Mouse (Mus musculus) embryonic facial prominence, embryonic 11.5 days (tissue): ENCODE data around the gene Ube2j1. TPM values are rescaled to one million over a fixed set of nuclear protein-coding genes. Genes with fewer than 3 reads are reported as not detected.

Experiments used
- ATAC-seq: fragments of 200-750 bp; cut with Nextera tagmentation; replicated peaks from 2 replicates; pipeline ENCODE4 v1.8.0; 2017; ENCODE audit warnings: low read depth; ENCODE audit not compliant: insufficient number of reproducible peaks, low FRiP score, low TSS enrichment
- DNase-seq: peaks from one replicate; pipeline ENCODE4 v3.0.0-alpha.2; 2015; ENCODE audit warnings: low spot score
- H3K27ac ChIP-seq: fragments of 300-500 bp; sonication (generic); replicated peaks from 2 replicates; pipeline ENCODE4 v1.5.1; 2014; ENCODE audit warnings: mild to moderate bottlenecking, low read depth, low read length, control low read depth
- H3K27me3 ChIP-seq: fragments of 300-500 bp; sonication (generic); 2 replicates; pipeline ENCODE4 v1.6.1; 2014; ENCODE audit warnings: mild to moderate bottlenecking, low read length, moderate library complexity, mixed read lengths; ENCODE audit not compliant: control insufficient read depth, insufficient read depth
- H3K36me3 ChIP-seq: fragments of 300-500 bp; sonication (generic); replicated peaks from 2 replicates; pipeline ENCODE4 v1.6.1; 2014; ENCODE audit warnings: low read depth, mild to moderate bottlenecking, low read length, moderate library complexity, mixed read lengths; ENCODE audit not compliant: control insufficient read depth, insufficient read depth
- H3K4me1 ChIP-seq: fragments of 300-500 bp; sonication (generic); 2 replicates; pipeline ENCODE4 v1.6.1; 2014; ENCODE audit warnings: low read length, mixed read lengths; ENCODE audit not compliant: control insufficient read depth, insufficient read depth
- H3K4me2 ChIP-seq: fragments of 300-500 bp; sonication (generic); 2 replicates; pipeline ENCODE4 v1.6.1; 2014; ENCODE audit warnings: low read depth, mild to moderate bottlenecking, control low read depth, low read length, moderate library complexity
- H3K4me3 ChIP-seq: fragments of 300-500 bp; sonication (generic); 2 replicates; pipeline ENCODE4 v1.5.1; 2014; ENCODE audit warnings: low read depth, low read length, control low read depth
- H3K9ac ChIP-seq: fragments of 300-500 bp; sonication (generic); replicated peaks from 2 replicates; pipeline ENCODE4 v1.6.1; 2014; ENCODE audit warnings: mild to moderate bottlenecking, control low read depth, low read length
- H3K9me3 ChIP-seq: fragments of 300-500 bp; sonication (generic); replicated peaks from 2 replicates; pipeline ENCODE4 v1.6.1; 2016; ENCODE audit warnings: mild to moderate bottlenecking, low read length, inconsistent platforms, mixed read lengths; ENCODE audit not compliant: control insufficient read depth
- WGBS: fragments of 180-500 bp; shearing (Covaris S2); extraction: QIAGEN DNeasy Blood & Tissue Kit; methylation state at CpG from one replicate; pipeline ENCODE4 v1.1.7; 2014; 5-methylcytosine and 5-hydroxymethylcytosine counted together
- polyA plus RNA-seq: library from polyadenylated mRNA; unstranded; fragments of >200 nt; fragmentation: Nextera tagmentation; extraction: Ambion mirVana; gene quantifications from 2 replicates; pipeline ENCODE4 v1.2.1, GENCODE M21; 2014

The Ube2j1 gene
- polyA plus RNA-seq, 1 experiment from 2014 or later, result 47.1 TPM

DNA sequence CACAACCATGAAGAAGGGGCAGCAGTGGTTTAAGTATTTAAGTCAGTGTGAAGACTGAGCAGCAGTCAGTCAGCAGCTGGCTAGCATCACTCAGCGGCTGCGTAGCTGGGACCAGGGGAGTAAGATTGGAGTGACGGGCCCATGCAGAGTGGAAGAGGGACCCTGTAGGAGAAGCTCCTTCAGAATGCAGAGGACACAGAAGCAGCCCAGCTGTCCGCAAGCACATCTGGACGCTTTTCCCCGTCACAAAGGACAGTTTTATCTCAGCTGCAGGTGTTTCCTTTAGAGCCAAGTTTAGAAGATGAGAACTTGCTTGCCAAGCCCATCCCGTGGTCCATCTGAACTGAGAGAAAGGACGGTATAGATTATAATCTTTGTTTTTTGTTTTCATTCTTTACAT is 6.8 kb upstream of the Ube2j1 start:
- Histone ChIP-seq H3K4me1 (no peaks in the 10 kb centered on the region), H3K27ac (no peak overlapping the region), H3K9me3 (no peaks in the 10 kb centered on the region), H3K4me2 (no peak overlapping the region), H3K9ac (no peak overlapping the region), H3K27me3 (no peaks in the 10 kb centered on the region), H3K36me3 (no peaks in the 10 kb centered on the region), H3K4me3 (no peak overlapping the region)
- WGBS, result 72% methylated on average over 8 of the region's 8 CpGs
- no peak for DNase-seq
- no peak for ATAC-seq

- DNase-seq, result no peak
These were observed 2.1 kb upstream of the Ube2j1 start for GRCm38 (mm10) chr4:33029104-33029503.

DNA sequence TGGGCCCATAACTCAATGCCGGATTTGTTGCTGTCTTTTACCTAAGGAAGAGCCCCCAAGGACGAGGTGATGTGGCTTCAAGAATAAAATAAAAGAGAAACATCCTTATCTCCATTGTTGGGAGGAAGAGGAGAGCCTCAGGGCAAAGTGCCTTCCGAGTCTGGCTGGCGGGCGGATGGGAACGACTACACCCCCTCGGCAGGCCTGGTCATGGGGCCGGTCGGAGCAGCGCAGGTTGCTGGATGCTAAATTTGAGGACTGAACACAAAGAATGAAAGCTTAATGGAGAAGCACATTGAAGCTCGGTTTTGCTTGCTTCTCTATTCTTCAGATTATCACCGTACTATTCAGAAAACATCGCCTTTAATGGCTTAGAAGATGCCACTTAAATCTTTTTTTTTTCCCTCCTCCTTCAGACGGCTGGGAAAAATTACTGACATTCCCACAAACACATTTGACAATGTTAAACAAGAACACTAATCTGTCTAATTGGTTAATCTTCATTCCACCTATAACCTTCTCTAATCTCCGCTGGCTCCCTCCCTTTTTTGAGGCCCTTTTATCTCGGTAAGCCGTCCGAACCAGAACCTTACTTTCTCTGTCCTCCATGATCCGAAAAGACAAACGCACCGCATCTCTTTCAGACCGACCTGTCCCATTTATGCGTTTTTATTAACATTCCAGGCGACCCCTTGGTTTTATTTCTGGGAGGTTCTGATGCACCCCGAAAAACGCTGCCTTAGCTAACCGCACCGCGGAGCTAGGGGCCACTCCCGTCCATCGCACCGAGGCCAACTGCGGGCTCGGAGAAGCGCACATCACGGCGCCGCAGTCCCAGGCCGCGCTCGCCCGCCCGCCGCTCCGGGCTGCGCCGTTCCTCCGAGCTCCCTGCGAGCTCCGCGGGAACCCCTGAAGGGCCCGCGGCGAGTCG is 687 bp upstream of the Ube2j1 start:
- peak; percentile 57 for ATAC-seq
- peak overlapping the region; percentile 94 for H3K9ac ChIP-seq
- 0 out of 2 replicates have a peak, but pooled peaks cover 3% of the 10 kb centered on the region for H3K9me3 ChIP-seq
- peak overlapping the region; percentile 86 for H3K27ac ChIP-seq
- peak overlapping the region; percentile 84 for H3K4me3 ChIP-seq
- H3K36me3 ChIP-seq, result no peaks in the 10 kb centered on the region
- H3K4me1 ChIP-seq, result no peaks in the 10 kb centered on the region
- H3K27me3 ChIP-seq, result no peaks in the 10 kb centered on the region
- 2% methylated on average over 55 of the region's 55 CpGs for WGBS
- H3K4me2 ChIP-seq, result peak overlapping the region; percentile 44
- DNase-seq, result peak; percentile 57

More at GRCm38 (mm10) chr4:33029104-33029503, 2.1 kb upstream of the Ube2j1 start:
- WGBS, result 86% methylated on average over 7 of the region's 7 CpGs
- H3K4me2 ChIP-seq, result no peak overlapping the region
- H3K36me3 ChIP-seq, result no peaks in the 10 kb centered on the region
- no peak overlapping the region for H3K4me3 ChIP-seq
- no peak for ATAC-seq
- no peak overlapping the region for H3K9ac ChIP-seq
- H3K4me1 ChIP-seq, result no peaks in the 10 kb centered on the region
- H3K9me3 ChIP-seq, result no peaks in the 10 kb centered on the region
- no peaks in the 10 kb centered on the region for H3K27me3 ChIP-seq
- H3K27ac ChIP-seq, result no peak overlapping the region

- H3K36me3 ChIP-seq, result no peaks in the 10 kb centered on the region
- no peak overlapping the region for H3K27ac ChIP-seq
These were observed 829 bp downstream of the Ube2j1 start for GRCm38 (mm10) chr4:33032045-33032444.

DNA sequence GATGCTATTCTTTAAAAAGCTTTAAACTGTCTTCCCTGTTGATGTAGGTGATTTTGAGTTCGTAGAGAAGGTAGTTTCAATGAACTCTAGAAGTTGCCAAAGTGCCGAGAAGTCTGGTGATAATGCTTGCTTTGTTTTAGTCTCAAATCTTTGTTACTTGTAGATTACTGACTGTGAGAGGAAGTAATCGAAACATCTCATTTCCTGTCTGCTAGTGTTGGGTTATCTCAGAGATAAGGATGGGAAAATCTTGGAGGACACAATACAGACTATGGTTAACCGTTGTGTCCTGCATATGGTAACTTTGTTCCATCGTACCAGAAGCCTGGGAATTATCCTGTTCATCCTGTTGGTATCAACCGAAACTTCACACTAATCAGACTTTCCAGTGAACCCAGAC is 2.3 kb downstream of the Ube2j1 start:
- H3K4me2 ChIP-seq, result no peak overlapping the region
- no peak for ATAC-seq
- no peaks in the 10 kb centered on the region; the same call in 1 of the 2 replicates for H3K36me3 ChIP-seq
- H3K4me1 ChIP-seq, result no peaks in the 10 kb centered on the region
- DNase-seq, result no peak
- H3K4me3 ChIP-seq, result no peak overlapping the region
- no peak overlapping the region for H3K27ac ChIP-seq
- no peaks in the 10 kb centered on the region for H3K27me3 ChIP-seq
- H3K9ac ChIP-seq, result no peak overlapping the region
- WGBS, result 79% methylated on average over 6 of the region's 6 CpGs
- H3K9me3 ChIP-seq, result 0 out of 2 replicates have a peak, but pooled peaks cover 4% of the 10 kb centered on the region

More at GRCm38 (mm10) chr4:33032045-33032444, 829 bp downstream of the Ube2j1 start:
- peak overlapping the region; percentile 44 for H3K4me2 ChIP-seq
- no peak for ATAC-seq
- H3K4me1 ChIP-seq, result no peaks in the 10 kb centered on the region
- peak overlapping the region; percentile 94 for H3K9ac ChIP-seq
- no peak for DNase-seq
- no peaks in the 10 kb centered on the region for H3K27me3 ChIP-seq
- 8% methylated on average over 4 of the region's 4 CpGs for WGBS
- H3K9me3 ChIP-seq, result 0 out of 2 replicates have a peak, but pooled peaks cover 4% of the 10 kb centered on the region
- H3K4me3 ChIP-seq, result peak overlapping the region; percentile 84

- DNase-seq (no peak), ATAC-seq (no peak)
- Histone ChIP-seq H3K4me1 (no peaks in the 10 kb centered on the region), H3K27ac (no peak overlapping the region), H3K9ac (no peak overlapping the region), H3K9me3 (0 out of 2 replicates have a peak, but pooled peaks cover 4% of the 10 kb centered on the region), H3K36me3 (peaks cover 4% of the 10 kb centered on the region), H3K4me2 (no peak overlapping the region), H3K4me3 (no peak overlapping the region), H3K27me3 (no peaks in the 10 kb centered on the region)
- 80% methylated on average over 4 of the region's 4 CpGs for WGBS
These were observed 8.6 kb downstream of the Ube2j1 start for GRCm38 (mm10) chr4:33039826-33040225.

GRCm38 (mm10) chr4:33049601-33050000 is 18.4 kb downstream of the Ube2j1 start:
- H3K9me3 ChIP-seq, result no peaks in the 10 kb centered on the region
- peaks cover 2% of the 10 kb centered on the region for H3K36me3 ChIP-seq
- no peak overlapping the region for H3K27ac ChIP-seq
- H3K9ac ChIP-seq, result no peak overlapping the region
- no peak overlapping the region for H3K4me3 ChIP-seq
- WGBS, result 93% methylated on average over 11 of the region's 11 CpGs
- no peak overlapping the region for H3K4me2 ChIP-seq
- H3K4me1 ChIP-seq, result no peaks in the 10 kb centered on the region
- ATAC-seq, result no peak
- no peaks in the 10 kb centered on the region for H3K27me3 ChIP-seq
- DNase-seq, result no peak

GRCm38 (mm10) chr4:33052055-33052454 is 20.8 kb downstream of the Ube2j1 start:
- Histone ChIP-seq H3K4me1 (no peaks in the 10 kb centered on the region), H3K4me2 (no peak overlapping the region), H3K9ac (no peak overlapping the region), H3K4me3 (no peak overlapping the region), H3K9me3 (no peaks in the 10 kb centered on the region), H3K27ac (no peak overlapping the region), H3K36me3 (peaks cover 2% of the 10 kb centered on the region), H3K27me3 (no peaks in the 10 kb centered on the region)
- DNase-seq (no peak), ATAC-seq (no peak)
- WGBS, result 92% methylated on average over 3 of the region's 3 CpGs
